Comparison of ENCODE assay signal across 18 mouse cellular contexts in genomic region chr5:64519036-64519435, GRCm38 (mm10).
A peak's percentile ranks its signal among the peaks of the same experiment; 100 is the strongest.
DNase-seq lines count a peak whose midpoint lies in the region; ATAC-seq and TF ChIP-seq lines count a peak whose summit lies in the region.
"Had no signal": no experiment of that assay in that cellular context is flagged by ENCODE, and none has a peak within 500 bp of the region (broad histone marks: within the 10 kb centered on the region; RNA-seq: fewer than 3 reads in every experiment).

No protein-coding gene starts in this region.

- ATAC-seq in intestine, embryonic 15.5 days: peak; percentile 52
- ATAC-seq: hindbrain, embryonic 16.5 days had no signal

- no peak for TF ChIP-seq POLR2A in small intestine, adult 2 months (IDR thresholded peaks at IDR 0.05; ENCODE audit: low read depth, low read length)

- H3K4me3 ChIP-seq in intestine, embryonic 15.5 days (replicated peaks): no peak overlapping the region
- no peak overlapping the region for H3K4me3 ChIP-seq in small intestine, adult 2 months (ENCODE audit: low read depth, low read length)
- no peak overlapping the region for H3K4me3 ChIP-seq in heart, embryonic 10.5 days
- H3K4me3 ChIP-seq: embryonic facial prominence, embryonic 15.5 days; forebrain, embryonic 12.5 days; heart, embryonic 13.5 days; limb, embryonic 15.5 days had no signal

- no peaks in the 10 kb centered on the region for H3K9me3 ChIP-seq in intestine, embryonic 15.5 days
- no peaks in the 10 kb centered on the region for H3K9me3 ChIP-seq in heart, embryonic 10.5 days
- H3K9me3 ChIP-seq: embryonic facial prominence, embryonic 15.5 days; forebrain, embryonic 12.5 days; limb, embryonic 15.5 days had no signal

- H3K27me3 ChIP-seq in intestine, embryonic 15.5 days (replicated peaks): no peaks in the 10 kb centered on the region
- no peaks in the 10 kb centered on the region for H3K27me3 ChIP-seq in small intestine, adult 2 months (ENCODE audit: control insufficient read depth, insufficient read depth, low read length)
- H3K27me3 ChIP-seq in heart, embryonic 10.5 days (ENCODE audit: insufficient read depth, poor library complexity, severe bottlenecking): no peaks in the 10 kb centered on the region
- H3K27me3 ChIP-seq: embryonic facial prominence, embryonic 15.5 days; forebrain, embryonic 12.5 days; heart, embryonic 13.5 days; limb, embryonic 15.5 days had no signal

- H3K27ac ChIP-seq in intestine, embryonic 15.5 days: no peak overlapping the region
- H3K27ac ChIP-seq in small intestine, adult 2 months (ENCODE audit: insufficient read depth, low read depth, low read length): no peak overlapping the region
- H3K27ac ChIP-seq in heart, embryonic 10.5 days: no peak overlapping the region
- H3K27ac ChIP-seq: embryonic facial prominence, embryonic 15.5 days; forebrain, embryonic 12.5 days; heart, embryonic 13.5 days; limb, embryonic 15.5 days had no signal

- peaks cover 16% of the 10 kb centered on the region; the same call in 1 of the 2 replicates for H3K4me1 ChIP-seq in intestine, embryonic 15.5 days (replicated peaks)
- H3K4me1 ChIP-seq in small intestine, adult 2 months (ENCODE audit: control insufficient read depth, insufficient read depth, insufficient read length, low read length): peaks cover 21% of the 10 kb centered on the region
- H3K4me1 ChIP-seq in heart, embryonic 10.5 days: peaks cover 32% of the 10 kb centered on the region
- H3K4me1 ChIP-seq: forebrain, embryonic 12.5 days had no signal

- 59% methylated on average over 7 of the region's 7 CpGs for WGBS in intestine, embryonic 15.5 days
- WGBS in small intestine, adult 2 months: 30% methylated on average over 7 of the region's 7 CpGs
- WGBS in heart, embryonic 10.5 days: 84% methylated on average over 7 of the region's 7 CpGs

- H3K9ac ChIP-seq in intestine, embryonic 15.5 days: no peak overlapping the region
- H3K9ac ChIP-seq: embryonic facial prominence, embryonic 15.5 days; forebrain, embryonic 12.5 days; heart, embryonic 13.5 days; limb, embryonic 15.5 days had no signal

- TF ChIP-seq CTCF in small intestine, adult 2 months (IDR thresholded peaks at IDR 0.05; ENCODE audit: extremely low read depth, insufficient read length, insufficient replicate concordance, low read depth, low read length): 0 out of 2 replicates have a peak, but pooled peaks have one; percentile 6

- DNase-seq in adrenal gland, postnatal 14 days: peak; percentile 25
- DNase-seq in adrenal gland, adult (ENCODE audit: inconsistent age in 2 of 2, low spot score in 1 of 2): no peak
- DNase-seq in lung, postnatal 36 days: peak; percentile 25
- DNase-seq in lung, postnatal 10 days: no peak
- no peak for DNase-seq in testis, postnatal 10 days (ENCODE audit: low spot score)
- no peak for DNase-seq in heart, embryonic 10.5 days (ENCODE audit: low spot score)
- DNase-seq: cerebellum, adult 9-10 months; embryo, embryonic 11 days; heart, postnatal 4 days; right cerebral cortex, postnatal 4 days had no signal

- no peak overlapping the region for H3K4me2 ChIP-seq in intestine, embryonic 15.5 days (replicated peaks)
- H3K4me2 ChIP-seq: embryonic facial prominence, embryonic 15.5 days; forebrain, embryonic 12.5 days; heart, embryonic 13.5 days; limb, embryonic 15.5 days; midbrain, embryonic 11.5 days had no signal

- no peaks in the 10 kb centered on the region for H3K36me3 ChIP-seq in intestine, embryonic 15.5 days
- no peaks in the 10 kb centered on the region for H3K36me3 ChIP-seq in small intestine, adult 2 months (ENCODE audit: control insufficient read depth, insufficient read depth, low read length)
- H3K36me3 ChIP-seq in heart, embryonic 10.5 days: no peaks in the 10 kb centered on the region
- H3K36me3 ChIP-seq: embryonic facial prominence, embryonic 15.5 days; forebrain, embryonic 12.5 days; heart, embryonic 13.5 days; limb, embryonic 15.5 days had no signal

Comparison
In these comparisons a context has a peak if more than half of its experiments do, and no peak if none do; other contexts are left out.
1. DNase-seq: peak in adrenal gland, postnatal 14 days (single experiment) and lung, postnatal 36 days (single experiment); none in adrenal gland, adult (0 of 2), lung, postnatal 10 days (single experiment), testis, postnatal 10 days (single experiment) and heart, embryonic 10.5 days (single experiment).